Mouse (Mus musculus): Measurements from ENCODE around the gene Mad2l2. TPM values are rescaled to one million over a fixed set of nuclear protein-coding genes. Genes with fewer than 3 reads are reported as not detected.
"Not testable (repeated sequence)": the region's sequence is repeated elsewhere in the genome, so short reads cannot be mapped to it uniquely, and the experiment has no call there.

Gene Mad2l2
- polyA plus RNA-seq, 1 experiment from 2014 or later = 13.8 TPM

- Histone ChIP-seq H3K79me2 (ENCODE audit: inconsistent target) (no peaks in the 10 kb centered on the region), H3K27ac (no peak overlapping the region), H3K4me3 (ENCODE audit: inconsistent target) (no peak overlapping the region), H3K36me3 (ENCODE audit: inconsistent target) (no peaks in the 10 kb centered on the region)
- WGBS (ENCODE audit: missing documents) = 76% methylated on average over 4 of the region's 4 CpGs
Observed at GRCm38 (mm10) chr4:148117392-148117791, 12.8 kb upstream of the Mad2l2 start.

DNA sequence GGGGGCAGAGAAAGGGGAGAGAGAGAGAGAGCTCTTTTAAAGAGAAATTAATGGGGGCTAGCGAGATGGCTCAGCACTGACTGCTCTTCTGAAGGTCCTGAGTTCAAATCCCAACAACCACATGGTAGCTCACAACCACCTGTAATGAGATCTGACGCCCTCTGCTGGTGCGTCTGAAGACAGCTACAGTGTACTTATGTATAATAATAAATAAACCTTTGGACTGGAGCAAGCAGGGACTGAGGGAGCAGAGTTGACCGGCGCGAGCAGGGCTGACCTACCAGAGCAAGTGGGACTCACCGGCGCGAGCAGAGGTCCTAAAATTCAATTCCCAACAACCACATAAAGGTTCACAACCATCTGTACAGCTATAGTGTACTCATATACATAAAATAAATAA lies 10.6 kb upstream of the Mad2l2 start:
- H3K4me3 ChIP-seq (ENCODE audit: inconsistent target); H3K27ac ChIP-seq; H3K36me3 ChIP-seq (ENCODE audit: inconsistent target); H3K79me2 ChIP-seq (ENCODE audit: inconsistent target): not testable (repeated sequence)
- 91% methylated on average over 4 of the region's 9 CpGs for WGBS (ENCODE audit: missing documents)

DNA sequence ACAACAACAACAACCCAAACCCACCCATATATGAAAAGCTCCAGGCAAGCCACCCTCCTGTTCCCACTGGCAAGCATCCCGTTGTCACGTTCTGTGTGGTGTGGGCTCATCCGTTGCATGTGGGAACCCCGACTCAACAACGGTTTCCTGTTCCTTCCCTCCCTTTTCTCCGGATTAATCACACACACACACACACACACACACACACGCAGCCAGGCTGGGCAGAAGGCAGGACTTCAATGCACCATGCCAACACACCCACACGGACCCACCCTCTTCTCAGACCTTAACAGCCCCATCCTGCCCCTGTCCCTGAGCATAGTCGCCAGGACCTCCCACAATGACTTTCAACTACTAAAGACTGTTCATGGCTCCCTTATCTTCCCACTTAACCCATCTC lies 9.6 kb upstream of the Mad2l2 start:
- Histone ChIP-seq H3K4me3 (ENCODE audit: inconsistent target) (no peak overlapping the region), H3K36me3 (ENCODE audit: inconsistent target) (no peaks in the 10 kb centered on the region), H3K27ac (no peak overlapping the region), H3K79me2 (ENCODE audit: inconsistent target) (no peaks in the 10 kb centered on the region)
- WGBS (ENCODE audit: missing documents) = 49% methylated on average over 9 of the region's 9 CpGs

GRCm38 (mm10) chr4:148121362-148121761 lies 8.8 kb upstream of the Mad2l2 start:
- 92% methylated on average over 4 of the region's 4 CpGs for WGBS (ENCODE audit: missing documents)
- no peaks in the 10 kb centered on the region for H3K79me2 ChIP-seq (ENCODE audit: inconsistent target)
- H3K36me3 ChIP-seq (ENCODE audit: inconsistent target) = no peaks in the 10 kb centered on the region
- H3K27ac ChIP-seq = no peak overlapping the region
- H3K4me3 ChIP-seq (ENCODE audit: inconsistent target) = no peak overlapping the region

DNA sequence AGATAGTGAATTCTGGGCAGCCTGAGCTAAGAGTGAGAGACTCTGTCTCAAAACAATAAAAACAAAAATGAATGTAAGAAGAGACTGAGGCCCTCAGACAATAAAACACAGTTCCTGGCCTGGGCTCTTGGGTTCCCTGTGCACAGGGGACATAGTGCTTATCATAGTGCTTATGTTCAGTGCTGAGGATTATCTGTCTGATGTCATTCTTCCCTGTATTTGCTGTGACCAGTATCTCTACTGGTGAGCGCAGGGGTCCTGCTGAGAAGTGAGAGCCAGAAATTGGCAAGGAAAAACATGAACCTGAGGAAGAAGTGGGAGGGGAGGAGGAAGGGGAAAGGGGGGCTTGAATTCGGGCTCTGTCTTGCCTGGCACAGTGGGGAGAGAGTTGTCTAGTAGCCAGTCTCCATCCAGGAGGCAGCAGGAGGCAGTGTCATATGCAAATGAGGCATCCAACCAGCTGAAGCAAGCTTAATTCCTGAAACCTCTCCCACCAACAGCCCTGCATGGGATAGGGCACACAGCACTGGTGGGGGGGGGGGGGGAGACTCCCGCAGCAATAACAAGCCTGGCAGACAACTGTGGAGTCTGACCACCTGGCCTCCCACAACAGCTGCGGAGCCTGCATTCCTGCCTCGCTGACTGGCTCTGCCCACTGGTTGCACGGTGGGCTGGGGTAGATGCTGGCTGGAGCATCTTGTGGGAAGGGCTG lies 8.0 kb upstream of the Mad2l2 start:
- 62% methylated on average over 5 of the region's 6 CpGs for WGBS (ENCODE audit: missing documents)
- H3K27ac ChIP-seq = no peak overlapping the region
- no peaks in the 10 kb centered on the region for H3K36me3 ChIP-seq (ENCODE audit: inconsistent target)
- H3K79me2 ChIP-seq (ENCODE audit: inconsistent target) = no peaks in the 10 kb centered on the region
- H3K4me3 ChIP-seq (ENCODE audit: inconsistent target) = no peak overlapping the region

- Histone ChIP-seq H3K36me3 (ENCODE audit: inconsistent target) (no peaks in the 10 kb centered on the region), H3K79me2 (ENCODE audit: inconsistent target) (no peaks in the 10 kb centered on the region), H3K27ac (no peak overlapping the region), H3K4me3 (ENCODE audit: inconsistent target) (no peak overlapping the region)
- WGBS (ENCODE audit: missing documents) = 97% methylated on average over 3 of the region's 3 CpGs
Observed at GRCm38 (mm10) chr4:148122694-148123066, 7.5 kb upstream of the Mad2l2 start.

DNA sequence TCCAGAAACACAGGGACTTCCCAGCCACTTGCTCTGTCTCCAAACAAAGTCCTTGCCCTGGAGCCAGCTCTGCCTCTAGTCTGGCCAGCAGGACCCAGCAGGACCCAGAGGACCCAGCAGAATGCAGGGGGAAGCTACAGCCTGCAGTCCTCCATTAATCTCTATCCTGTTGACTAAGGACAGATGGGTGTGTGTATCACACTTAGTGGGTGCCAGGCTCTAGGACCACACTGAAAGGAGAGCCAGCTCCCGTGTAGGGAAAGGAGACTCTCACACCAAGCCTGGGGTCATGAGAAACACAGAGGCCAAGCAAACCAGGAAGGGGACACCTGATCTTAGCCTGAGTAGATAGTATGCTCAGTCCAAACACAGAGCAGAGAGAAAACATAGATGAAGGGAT lies 1.9 kb upstream of the Mad2l2 start:
- 87% methylated on average over 1 of the region's 1 CpGs for WGBS (ENCODE audit: missing documents)

DNA sequence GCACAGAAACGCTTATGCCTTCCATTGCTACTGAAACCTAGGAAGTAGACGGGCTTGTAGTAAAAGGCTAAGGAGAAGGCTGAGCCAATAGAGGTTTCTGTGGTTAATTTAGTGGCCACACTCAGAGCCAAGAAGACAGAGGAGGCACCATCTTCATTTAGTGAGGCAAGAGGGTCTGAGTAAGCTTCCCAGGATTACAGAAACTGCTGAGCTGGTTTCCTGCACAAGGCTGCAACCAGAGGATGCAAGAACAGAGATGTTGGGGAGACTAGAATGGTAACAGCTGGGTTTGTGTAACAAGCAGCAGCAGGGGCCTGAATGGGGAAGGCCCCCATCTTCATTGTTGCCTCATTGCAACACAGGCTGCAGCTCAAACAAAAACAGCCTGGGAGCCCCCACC lies 1.5 kb upstream of the Mad2l2 start:
- Histone ChIP-seq H3K4me3 (ENCODE audit: inconsistent target) (no peak overlapping the region), H3K36me3 (ENCODE audit: inconsistent target) (no peaks in the 10 kb centered on the region), H3K27ac (no peak overlapping the region), H3K79me2 (ENCODE audit: inconsistent target) (no peaks in the 10 kb centered on the region)
- WGBS (ENCODE audit: missing documents) = 3% methylated on average over 2 of the region's 2 CpGs

More for the DNA sequence above, 1.9 kb upstream of the Mad2l2 start:
- H3K27ac ChIP-seq = no peak overlapping the region
- H3K36me3 ChIP-seq (ENCODE audit: inconsistent target) = no peaks in the 10 kb centered on the region
- no peaks in the 10 kb centered on the region for H3K79me2 ChIP-seq (ENCODE audit: inconsistent target)
- H3K4me3 ChIP-seq (ENCODE audit: inconsistent target) = no peak overlapping the region

DNA sequence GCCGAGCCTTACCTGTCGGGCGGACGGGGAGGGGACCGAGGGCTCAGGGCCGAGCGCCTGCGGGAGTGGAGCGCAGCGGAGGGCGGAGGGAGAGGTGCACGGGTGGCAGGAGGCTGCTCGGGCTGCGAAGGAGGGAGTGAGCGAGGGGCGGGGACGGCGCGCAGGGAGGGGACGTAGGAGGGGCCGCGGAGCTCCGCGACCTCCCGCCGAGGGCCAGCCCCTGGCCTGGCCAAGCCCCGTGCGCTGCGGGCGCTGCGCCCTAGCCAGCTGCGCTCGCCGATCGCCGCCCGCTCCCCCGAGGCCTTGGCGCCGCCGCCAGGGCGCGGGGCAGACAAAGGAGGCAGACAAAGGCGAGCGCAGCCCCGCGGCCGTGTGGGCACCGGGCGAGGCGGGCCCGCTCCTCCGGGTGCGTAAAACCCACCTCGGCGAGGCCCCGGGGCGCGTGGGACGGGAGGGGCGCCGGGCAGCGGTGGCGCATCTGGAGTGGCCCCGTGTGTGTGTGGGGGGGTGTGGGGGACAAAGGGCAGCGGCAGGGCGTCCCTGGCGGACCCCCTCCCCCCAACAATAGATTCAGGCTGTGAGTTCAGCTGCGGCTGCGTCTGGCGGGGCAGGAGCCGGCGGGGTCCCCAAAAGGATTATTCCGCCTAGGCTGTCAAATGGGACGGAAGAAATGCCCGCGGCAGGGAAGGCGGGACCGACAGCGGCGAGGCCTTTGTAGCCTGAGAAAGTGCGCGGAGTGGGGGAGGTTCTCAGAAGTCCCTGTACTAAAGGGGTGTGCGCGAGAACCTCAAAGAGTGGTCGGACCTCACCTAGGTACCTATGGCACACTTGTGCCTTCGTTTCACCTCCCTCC lies 603 bp downstream of the Mad2l2 start, which contains the start of gene Draxin:
Draxin (minus strand) TSS at position 138 of the 853 bp plus-strand sequence.
- no peaks in the 10 kb centered on the region for H3K79me2 ChIP-seq (ENCODE audit: inconsistent target)
- no peak within 1 kb of the TSS for H3K4me3 ChIP-seq (ENCODE audit: inconsistent target)
- 1% methylated on average over 85 of the region's 87 CpGs for WGBS (ENCODE audit: missing documents)
- H3K36me3 ChIP-seq (ENCODE audit: inconsistent target) = no peaks in the 10 kb centered on the region
- H3K27ac ChIP-seq = no peak within 1 kb of the TSS

- Histone ChIP-seq H3K36me3 (ENCODE audit: inconsistent target) (no peaks in the 10 kb centered on the region), H3K27ac (no peak overlapping the region), H3K4me3 (ENCODE audit: inconsistent target) (no peak overlapping the region), H3K79me2 (ENCODE audit: inconsistent target) (no peaks in the 10 kb centered on the region)
- 3% methylated on average over 21 of the region's 21 CpGs for WGBS (ENCODE audit: missing documents)
Observed at GRCm38 (mm10) chr4:148131497-148132081, 1.4 kb downstream of the Mad2l2 start.

GRCm38 (mm10) chr4:148134988-148135387 lies 4.8 kb downstream of the Mad2l2 start:
- Histone ChIP-seq H3K27ac (no peak overlapping the region), H3K36me3 (ENCODE audit: inconsistent target) (no peaks in the 10 kb centered on the region), H3K79me2 (ENCODE audit: inconsistent target) (no peaks in the 10 kb centered on the region), H3K4me3 (ENCODE audit: inconsistent target) (no peak overlapping the region)
- 38% methylated on average over 8 of the region's 8 CpGs for WGBS (ENCODE audit: missing documents)

- Histone ChIP-seq H3K4me3 (ENCODE audit: inconsistent target) (no peak overlapping the region), H3K36me3 (ENCODE audit: inconsistent target) (no peaks in the 10 kb centered on the region), H3K27ac (no peak overlapping the region), H3K79me2 (ENCODE audit: inconsistent target) (no peaks in the 10 kb centered on the region)
- WGBS (ENCODE audit: missing documents) = 86% methylated on average over 8 of the region's 8 CpGs
Observed at GRCm38 (mm10) chr4:148137503-148137902, 7.3 kb downstream of the Mad2l2 start.

DNA sequence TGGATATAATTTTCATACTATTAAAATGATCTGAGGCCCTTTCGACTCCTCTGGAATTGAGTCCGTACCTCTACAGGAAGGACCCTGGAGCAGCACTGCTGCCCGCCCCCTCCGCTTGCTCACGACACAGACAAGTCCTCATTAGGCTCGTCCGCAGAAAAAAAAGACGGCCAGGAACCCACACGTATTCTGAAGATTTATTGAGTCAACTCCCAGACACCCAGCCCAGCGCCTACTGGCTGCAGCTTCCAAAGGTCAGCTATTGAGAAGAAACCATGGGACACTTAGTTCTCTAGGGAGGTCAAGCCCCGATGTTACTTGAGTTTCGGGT lies 9.5 kb downstream of the Mad2l2 start:
- Histone ChIP-seq H3K4me3 (ENCODE audit: inconsistent target) (peak overlapping the region; percentile 72), H3K36me3 (ENCODE audit: inconsistent target) (peaks cover 2% of the 10 kb centered on the region; the same call in 1 of the 2 replicates), H3K79me2 (ENCODE audit: inconsistent target) (no peaks in the 10 kb centered on the region), H3K27ac (peak overlapping the region; percentile 73; the same call in 1 of the 2 replicates)
- WGBS (ENCODE audit: missing documents) = 1% methylated on average over 12 of the region's 12 CpGs

DNA sequence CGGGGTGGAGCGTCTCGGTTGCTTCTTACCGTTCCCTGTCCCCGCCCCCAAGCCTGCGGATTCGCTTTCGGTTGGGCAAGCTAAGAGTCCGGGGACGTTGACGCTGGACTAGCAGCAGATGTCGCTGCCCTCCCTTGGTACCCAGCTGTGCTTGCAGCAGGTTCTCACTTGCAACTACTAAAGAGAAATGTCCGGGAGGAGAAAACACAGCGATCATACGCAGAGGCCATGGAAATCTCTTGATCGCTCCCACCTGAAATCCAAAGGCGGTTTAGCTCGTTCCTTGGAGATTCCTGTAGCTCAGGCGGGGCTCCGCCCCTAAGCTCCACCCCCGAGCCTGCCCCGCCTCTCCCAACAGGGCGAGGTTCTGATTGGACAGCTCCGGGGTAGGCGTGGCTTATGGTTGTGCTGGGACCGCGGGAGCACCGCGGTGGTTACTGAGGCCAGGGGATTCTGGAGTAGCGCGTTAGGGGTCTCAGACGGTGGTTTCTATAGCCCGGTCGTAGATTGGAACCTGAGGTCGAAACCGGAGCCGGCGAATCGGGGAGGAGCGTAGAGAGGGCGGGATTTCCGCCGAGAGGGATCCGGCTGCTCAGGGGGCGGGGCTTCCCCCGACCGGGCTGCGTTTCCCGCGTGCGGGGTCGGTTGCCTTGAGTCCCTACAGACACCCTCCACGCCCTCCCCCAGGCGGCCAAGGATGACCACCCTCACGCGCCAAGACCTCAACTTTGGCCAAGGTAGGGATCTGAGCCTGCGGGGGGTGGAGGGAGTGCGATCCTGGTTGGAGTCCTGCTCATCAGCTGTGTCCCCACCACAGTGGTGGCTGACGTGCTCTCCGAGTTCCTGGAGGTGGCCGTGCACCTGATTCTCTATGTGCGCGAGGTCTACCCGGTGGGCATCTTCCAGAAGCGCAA lies 10.2 kb downstream of the Mad2l2 start:
- no peaks in the 10 kb centered on the region for H3K79me2 ChIP-seq (ENCODE audit: inconsistent target)
- H3K36me3 ChIP-seq (ENCODE audit: inconsistent target) = peaks cover 8% of the 10 kb centered on the region; the same call in 1 of the 2 replicates
- WGBS (ENCODE audit: missing documents) = under 1% methylated on average over 65 of the region's 65 CpGs
- H3K27ac ChIP-seq = peak overlapping the region; percentile 73
- peak overlapping the region; percentile 72 for H3K4me3 ChIP-seq (ENCODE audit: inconsistent target)

All from macrophage (primary cell).